Mouse (Mus musculus) megakaryocyte-erythroid progenitor cell, adult 5-6 weeks (primary cell): Measurements from ENCODE around the gene Olfr1113. TPM values are rescaled to one million over a fixed set of nuclear protein-coding genes. Genes with fewer than 3 reads are reported as not detected.
"Not testable (repeated sequence)": the region's sequence is repeated elsewhere in the genome, so short reads cannot be mapped to it uniquely, and the experiment has no call there.

ENCODE experiments used
- ATAC-seq: replicated peaks from 2 replicates; pipeline ENCODE4 v1.8.0; 2016; ENCODE audit warnings: mild to moderate bottlenecking, inconsistent platforms; ENCODE audit not compliant: severe bottlenecking, poor library complexity, low FRiP score, low TSS enrichment
- total RNA-seq, 2 experiments: library from RNA; stranded (forward) in 1 of 2; stranded (reverse) in 1 of 2; fragments of 200-1000, 215-1000 nt in 1 of 2; fragments of >200 nt in 1 of 2; fragmentation: Nextera tagmentation in 1 of 2; gene quantifications; 2 replicates each; pipeline ENCODE4 v1.2.3; 2014 to 2017

Gene Olfr1113
- total RNA-seq (2014; fragmentation: Nextera tagmentation) (not detected in 2 replicates), total RNA-seq (2017) (not detected in 2 replicates)

- ATAC-seq: no peak
Observed at GRCm38 (mm10) chr2:87208670-87209069, at the start of gene Olfr1113. Gene Olfr1113, plus strand, starts transcription at chr2:87208970.

- ATAC-seq: not testable (repeated sequence)
Observed at GRCm38 (mm10) chr2:87167731-87168130, 41.0 kb upstream of the Olfr1113 start.

- no peak for ATAC-seq
Observed at GRCm38 (mm10) chr2:87187498-87187897, 21.3 kb upstream of the Olfr1113 start, which contains the start of gene Olfr1112. Gene Olfr1112, plus strand, starts transcription at chr2:87187798.

GRCm38 (mm10) chr2:87247713-87248112 lies 38.9 kb downstream of the Olfr1113 start, which contains the start of gene Olfr1115:
Gene Olfr1115, plus strand, starts transcription at chr2:87248013.
- no peak for ATAC-seq

Other genes with a start within 250 kb of the Olfr1113 start
- gene Olfr1099, start 248.3 kb upstream of the Olfr1113 start, total RNA-seq (2014; fragmentation: Nextera tagmentation): not detected in 2 replicates
- not detected in 2 replicates for gene Olfr1099, start 248.3 kb upstream of the Olfr1113 start, total RNA-seq (2017)
- not detected in 2 replicates for gene Olfr1100, start 229.0 kb upstream of the Olfr1113 start, total RNA-seq (2014; fragmentation: Nextera tagmentation)
- gene Olfr1100, start 229.0 kb upstream of the Olfr1113 start, total RNA-seq (2017): not detected in 2 replicates
- not detected in 2 replicates for gene Olfr1101, start 217.7 kb upstream of the Olfr1113 start, total RNA-seq (2014; fragmentation: Nextera tagmentation)
- not detected in 2 replicates for gene Olfr1101, start 217.7 kb upstream of the Olfr1113 start, total RNA-seq (2017)
- not detected in 2 replicates for gene Olfr1102, start 210.6 kb upstream of the Olfr1113 start, total RNA-seq (2014; fragmentation: Nextera tagmentation)
- gene Olfr1102, start 210.6 kb upstream of the Olfr1113 start, total RNA-seq (2017): not detected in 2 replicates
- not detected in 2 replicates for gene Olfr1104, start 181.9 kb upstream of the Olfr1113 start, total RNA-seq (2014; fragmentation: Nextera tagmentation)
- gene Olfr1104, start 181.9 kb upstream of the Olfr1113 start, total RNA-seq (2017): not detected in 2 replicates
- not detected in 2 replicates for gene Olfr1105, start 172.4 kb upstream of the Olfr1113 start, total RNA-seq (2014; fragmentation: Nextera tagmentation)
- not detected in 2 replicates for gene Olfr1105, start 172.4 kb upstream of the Olfr1113 start, total RNA-seq (2017)
- not detected in 2 replicates for gene Olfr1106, start 156.7 kb upstream of the Olfr1113 start, total RNA-seq (2014; fragmentation: Nextera tagmentation)
- not detected in 2 replicates for gene Olfr1106, start 156.7 kb upstream of the Olfr1113 start, total RNA-seq (2017)
- gene Olfr1107, start 133.2 kb upstream of the Olfr1113 start, total RNA-seq (2014; fragmentation: Nextera tagmentation): not detected in 2 replicates
- not detected in 2 replicates for gene Olfr1107, start 133.2 kb upstream of the Olfr1113 start, total RNA-seq (2017)
- gene Olfr1109, start 113.0 kb upstream of the Olfr1113 start, total RNA-seq (2014; fragmentation: Nextera tagmentation): not detected in 2 replicates
- not detected in 2 replicates for gene Olfr1109, start 113.0 kb upstream of the Olfr1113 start, total RNA-seq (2017)
- gene Olfr259, start 94.4 kb upstream of the Olfr1113 start, total RNA-seq (2014; fragmentation: Nextera tagmentation): not detected in 2 replicates
- not detected in 2 replicates for gene Olfr259, start 94.4 kb upstream of the Olfr1113 start, total RNA-seq (2017)
- not detected in 2 replicates for gene Olfr1110, start 68.7 kb upstream of the Olfr1113 start, total RNA-seq (2014; fragmentation: Nextera tagmentation)
- not detected in 2 replicates for gene Olfr1110, start 68.7 kb upstream of the Olfr1113 start, total RNA-seq (2017)
- not detected in 2 replicates for gene Olfr1111, start 56.3 kb upstream of the Olfr1113 start, total RNA-seq (2014; fragmentation: Nextera tagmentation)
- gene Olfr1111, start 56.3 kb upstream of the Olfr1113 start, total RNA-seq (2017): not detected in 2 replicates
- gene Olfr1112, start 21.2 kb upstream of the Olfr1113 start, total RNA-seq (2014; fragmentation: Nextera tagmentation): not detected in 2 replicates
- not detected in 2 replicates for gene Olfr1112, start 21.2 kb upstream of the Olfr1113 start, total RNA-seq (2017)
- not detected in 2 replicates for gene Olfr1115, start 39.0 kb downstream of the Olfr1113 start, total RNA-seq (2014; fragmentation: Nextera tagmentation)
- gene Olfr1115, start 39.0 kb downstream of the Olfr1113 start, total RNA-seq (2017): not detected in 2 replicates
- gene Olfr1116, start 58.6 kb downstream of the Olfr1113 start, total RNA-seq (2014; fragmentation: Nextera tagmentation): not detected in 2 replicates
- not detected in 2 replicates for gene Olfr1116, start 58.6 kb downstream of the Olfr1113 start, total RNA-seq (2017)
- gene Olfr1118, start 98.6 kb downstream of the Olfr1113 start, total RNA-seq (2014; fragmentation: Nextera tagmentation): not detected in 2 replicates
- not detected in 2 replicates for gene Olfr1118, start 98.6 kb downstream of the Olfr1113 start, total RNA-seq (2017)
- not detected in 2 replicates for gene Olfr1120, start 145.8 kb downstream of the Olfr1113 start, total RNA-seq (2014; fragmentation: Nextera tagmentation)
- not detected in 2 replicates for gene Olfr1120, start 145.8 kb downstream of the Olfr1113 start, total RNA-seq (2017)
- not detected in 2 replicates for gene Olfr1121, start 160.9 kb downstream of the Olfr1113 start, total RNA-seq (2014; fragmentation: Nextera tagmentation)
- gene Olfr1121, start 160.9 kb downstream of the Olfr1113 start, total RNA-seq (2017): not detected in 2 replicates
- not detected in 2 replicates for gene Olfr1122, start 176.9 kb downstream of the Olfr1113 start, total RNA-seq (2014; fragmentation: Nextera tagmentation)
- gene Olfr1122, start 176.9 kb downstream of the Olfr1113 start, total RNA-seq (2017): not detected in 2 replicates
- not detected in 2 replicates for gene Olfr1123, start 207.7 kb downstream of the Olfr1113 start, total RNA-seq (2014; fragmentation: Nextera tagmentation)
- not detected in 2 replicates for gene Olfr1123, start 207.7 kb downstream of the Olfr1113 start, total RNA-seq (2017)
- not detected in 2 replicates for gene Olfr1124, start 221.3 kb downstream of the Olfr1113 start, total RNA-seq (2014; fragmentation: Nextera tagmentation)
- not detected in 2 replicates for gene Olfr1124, start 221.3 kb downstream of the Olfr1113 start, total RNA-seq (2017)
- gene Olfr1126, start 245.0 kb downstream of the Olfr1113 start, total RNA-seq (2014; fragmentation: Nextera tagmentation): not detected in 2 replicates
- not detected in 2 replicates for gene Olfr1126, start 245.0 kb downstream of the Olfr1113 start, total RNA-seq (2017)